Mouse (Mus musculus): ENCODE results near the gene Sars. TPM values are rescaled to one million over a fixed set of nuclear protein-coding genes. Genes with fewer than 3 reads are reported as not detected.
A peak's percentile ranks its signal among the peaks of the same experiment; 100 is the strongest.

Gene Sars
- polyA plus RNA-seq, 2 experiments = 80.2 to 108 TPM

DNA sequence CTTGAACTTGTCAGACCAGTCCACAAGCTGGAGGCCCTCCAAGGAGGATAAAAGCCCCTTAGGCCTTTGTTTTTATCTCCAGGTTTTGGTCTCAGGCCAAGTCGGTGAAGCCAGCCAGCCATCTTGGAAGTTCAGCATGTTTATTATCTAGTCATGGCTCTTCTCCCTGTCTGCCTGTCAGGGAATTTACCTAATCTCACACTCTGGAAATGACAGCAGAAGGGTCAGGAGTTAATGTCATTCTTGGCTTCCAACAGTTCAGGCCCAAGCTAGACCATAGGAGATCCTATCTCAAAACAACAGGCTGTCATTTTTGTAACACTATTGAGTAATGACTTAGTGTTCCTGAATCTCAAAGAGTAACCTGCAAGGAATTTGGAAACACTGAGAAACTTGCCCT, 9.2 kb upstream of the Sars start:
- H3K9ac ChIP-seq (ENCODE audit: low read depth, low read length, severe bottlenecking) = no peak overlapping the region
- DNase-seq (ENCODE audit: low spot score) (no peak), ATAC-seq (ENCODE audit: low FRiP score, low read depth) (no peak)
- H3K4me2 ChIP-seq (replicated peaks; ENCODE audit: low read depth, low read length, severe bottlenecking) = no peak overlapping the region
- H3K9me3 ChIP-seq (ENCODE audit: control insufficient read depth, low read length) = no peaks in the 10 kb centered on the region
- no peaks in the 10 kb centered on the region for H3K4me1 ChIP-seq (ENCODE audit: control insufficient read depth, insufficient read depth, low read length)
- H3K27ac ChIP-seq (replicated peaks; ENCODE audit: low read depth, low read length) = no peak overlapping the region
- H3K36me3 ChIP-seq (ENCODE audit: control insufficient read depth, insufficient read depth, low read length) = no peaks in the 10 kb centered on the region
- H3K4me3 ChIP-seq (replicated peaks; ENCODE audit: low read length) = no peak overlapping the region
- H3K27me3 ChIP-seq (ENCODE audit: control insufficient read depth, insufficient read depth, low read length) = no peaks in the 10 kb centered on the region
- TF ChIP-seq POLR2A (IDR thresholded peaks at IDR 0.05; ENCODE audit: borderline replicate concordance, extremely low read depth, insufficient read depth, insufficient read length) = no peak
- WGBS = 59% methylated on average over 1 of the region's 1 CpGs

DNA sequence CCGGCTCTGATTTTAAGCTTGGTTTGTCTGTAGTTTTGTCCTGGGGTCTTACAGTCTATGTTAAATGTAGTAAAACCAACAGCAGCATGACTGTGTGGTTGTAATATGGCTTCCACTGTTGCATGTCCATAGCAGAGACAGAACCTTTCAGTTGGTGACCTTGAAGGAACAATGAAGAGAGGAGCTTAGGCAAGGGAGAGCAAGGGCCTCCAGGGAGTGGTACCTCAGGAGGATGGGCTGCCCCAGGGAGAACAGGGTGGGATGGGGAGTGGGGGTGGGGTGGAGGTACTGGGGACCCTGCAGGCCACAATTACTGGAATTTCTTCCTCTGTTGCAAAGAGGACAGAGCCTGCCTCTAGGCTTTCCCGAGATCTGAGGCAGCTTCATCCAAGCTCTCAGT, 7.0 kb upstream of the Sars start:
- WGBS = 78% methylated on average over 2 of the region's 2 CpGs
- no peak for DNase-seq (ENCODE audit: low spot score)
- no peak for TF ChIP-seq POLR2A (IDR thresholded peaks at IDR 0.05; ENCODE audit: borderline replicate concordance, extremely low read depth, insufficient read depth, insufficient read length)
- Histone ChIP-seq H3K27ac (replicated peaks; ENCODE audit: low read depth, low read length) (no peak overlapping the region), H3K4me3 (replicated peaks; ENCODE audit: low read length) (no peak overlapping the region), H3K9ac (ENCODE audit: low read depth, low read length, severe bottlenecking) (no peak overlapping the region), H3K4me2 (replicated peaks; ENCODE audit: low read depth, low read length, severe bottlenecking) (no peak overlapping the region), H3K36me3 (ENCODE audit: control insufficient read depth, insufficient read depth, low read length) (no peaks in the 10 kb centered on the region), H3K4me1 (ENCODE audit: control insufficient read depth, insufficient read depth, low read length) (no peaks in the 10 kb centered on the region), H3K27me3 (ENCODE audit: control insufficient read depth, insufficient read depth, low read length) (no peaks in the 10 kb centered on the region), H3K9me3 (ENCODE audit: control insufficient read depth, low read length) (no peaks in the 10 kb centered on the region)
- ATAC-seq (ENCODE audit: low FRiP score, low read depth) = no peak

GRCm38 (mm10) chr3:108445366-108445705, 327 bp upstream of the Sars start:
- WGBS = 16% methylated on average over 6 of the region's 6 CpGs
- Histone ChIP-seq H3K4me3 (replicated peaks; ENCODE audit: low read length) (peak overlapping the region; percentile 88), H3K4me2 (replicated peaks; ENCODE audit: low read depth, low read length, severe bottlenecking) (peak overlapping the region; percentile 75), H3K9me3 (ENCODE audit: control insufficient read depth, low read length) (no peaks in the 10 kb centered on the region), H3K27ac (replicated peaks; ENCODE audit: low read depth, low read length) (peak overlapping the region; percentile 85), H3K9ac (ENCODE audit: low read depth, low read length, severe bottlenecking) (peak overlapping the region; percentile 77), H3K4me1 (ENCODE audit: control insufficient read depth, insufficient read depth, low read length) (peaks cover 17% of the 10 kb centered on the region), H3K36me3 (ENCODE audit: control insufficient read depth, insufficient read depth, low read length) (no peaks in the 10 kb centered on the region), H3K27me3 (ENCODE audit: control insufficient read depth, insufficient read depth, low read length) (no peaks in the 10 kb centered on the region)
- no peak for TF ChIP-seq POLR2A (IDR thresholded peaks at IDR 0.05; ENCODE audit: borderline replicate concordance, extremely low read depth, insufficient read depth, insufficient read length)
- peak; percentile 18; the same call in 1 of the 2 replicates for ATAC-seq (ENCODE audit: low FRiP score, low read depth)
- no peak for DNase-seq (ENCODE audit: low spot score)

- Histone ChIP-seq H3K36me3 (ENCODE audit: control insufficient read depth, insufficient read depth, low read length) (no peaks in the 10 kb centered on the region), H3K27me3 (ENCODE audit: control insufficient read depth, insufficient read depth, low read length) (no peaks in the 10 kb centered on the region), H3K9me3 (ENCODE audit: control insufficient read depth, low read length) (no peaks in the 10 kb centered on the region), H3K9ac (ENCODE audit: low read depth, low read length, severe bottlenecking) (peak overlapping the region; percentile 77), H3K4me1 (ENCODE audit: control insufficient read depth, insufficient read depth, low read length) (peaks cover 17% of the 10 kb centered on the region), H3K4me3 (replicated peaks; ENCODE audit: low read length) (peak overlapping the region; percentile 88), H3K4me2 (replicated peaks; ENCODE audit: low read depth, low read length, severe bottlenecking) (peak overlapping the region; percentile 75), H3K27ac (replicated peaks; ENCODE audit: low read depth, low read length) (no peak overlapping the region)
- WGBS = 20% methylated on average over 8 of the region's 8 CpGs
- DNase-seq (ENCODE audit: low spot score) (no peak), ATAC-seq (ENCODE audit: low FRiP score, low read depth) (no peak)
- TF ChIP-seq POLR2A (IDR thresholded peaks at IDR 0.05; ENCODE audit: borderline replicate concordance, extremely low read depth, insufficient read depth, insufficient read length) = no peak
These were observed 980 bp downstream of the Sars start for GRCm38 (mm10) chr3:108444029-108444428.

GRCm38 (mm10) chr3:108436380-108436714, 8.7 kb downstream of the Sars start:
- Histone ChIP-seq H3K4me3 (replicated peaks; ENCODE audit: low read length) (no peak overlapping the region), H3K27me3 (ENCODE audit: control insufficient read depth, insufficient read depth, low read length) (no peaks in the 10 kb centered on the region), H3K9ac (ENCODE audit: low read depth, low read length, severe bottlenecking) (no peak overlapping the region), H3K27ac (replicated peaks; ENCODE audit: low read depth, low read length) (no peak overlapping the region), H3K9me3 (ENCODE audit: control insufficient read depth, low read length) (no peaks in the 10 kb centered on the region), H3K4me1 (ENCODE audit: control insufficient read depth, insufficient read depth, low read length) (no peaks in the 10 kb centered on the region), H3K36me3 (ENCODE audit: control insufficient read depth, insufficient read depth, low read length) (peaks cover 51% of the 10 kb centered on the region), H3K4me2 (replicated peaks; ENCODE audit: low read depth, low read length, severe bottlenecking) (no peak overlapping the region)
- WGBS = 84% methylated on average over 7 of the region's 7 CpGs
- DNase-seq (ENCODE audit: low spot score) = no peak
- ATAC-seq (ENCODE audit: low FRiP score, low read depth) = no peak
- TF ChIP-seq POLR2A (IDR thresholded peaks at IDR 0.05; ENCODE audit: borderline replicate concordance, extremely low read depth, insufficient read depth, insufficient read length) = no peak
